ENCODE assay signal across 13 mouse cellular contexts in genomic region chr5:92633526-92633925, GRCm38 (mm10). TPM values are rescaled to one million over a fixed set of nuclear protein-coding genes. Genes with fewer than 3 reads are reported as not detected.
DNase-seq lines count a peak whose midpoint lies in the region; ATAC-seq and TF ChIP-seq lines count a peak whose summit lies in the region.
"Had no signal": no experiment of that assay in that cellular context is flagged by ENCODE, and none has a peak within 500 bp of the region (broad histone marks: within the 10 kb centered on the region; RNA-seq: fewer than 3 reads in every experiment).

No protein-coding gene starts in this region.

- DNase-seq in forebrain, postnatal 0 days: no peak
- DNase-seq in left cerebral cortex, adult 2 months (ENCODE audit: extremely low spot score in 1 of 2, low spot score in 2 of 2): no peak
- no peak for DNase-seq in left cerebral cortex, adult 18-20 months (ENCODE audit: low spot score in 2 of 2)
- peak; percentile 39 for DNase-seq in A20 (ENCODE audit: low read depth, low spot score)
- no peak for DNase-seq in Patski (ENCODE audit: low read depth, low spot score)
- DNase-seq in T-cell, adult 2 months (ENCODE audit: low spot score): no peak
- DNase-seq in gastrocnemius, postnatal 36 days: no peak
- DNase-seq: cerebellum, adult 2 months; heart, postnatal 14 days; thymus, adult 2 months had no signal

- in situ Hi-C loops in Patski (cut with MboI; ENCODE audit: low pct_unique_long_range_greater_than_20kb): no loop called here

- H3K9me3 ChIP-seq in forebrain, postnatal 0 days (ENCODE audit: low read length): no peaks in the 10 kb centered on the region
- no peaks in the 10 kb centered on the region for H3K9me3 ChIP-seq in forebrain, embryonic 15.5 days
- H3K9me3 ChIP-seq: limb, embryonic 15.5 days had no signal

- no peak overlapping the region for H3K4me2 ChIP-seq in forebrain, postnatal 0 days (ENCODE audit: low read depth)
- H3K4me2 ChIP-seq in forebrain, embryonic 15.5 days (replicated peaks): no peak overlapping the region
- H3K4me2 ChIP-seq: limb, embryonic 15.5 days; midbrain, embryonic 11.5 days had no signal

- ATAC-seq in forebrain, postnatal 0 days: no peak
- no peak for ATAC-seq in forebrain, embryonic 15.5 days (replicated peaks)
- ATAC-seq in Patski: no peak

- H3K9ac ChIP-seq in forebrain, postnatal 0 days: no peak overlapping the region
- H3K9ac ChIP-seq in forebrain, embryonic 15.5 days (replicated peaks): no peak overlapping the region
- H3K9ac ChIP-seq: limb, embryonic 15.5 days had no signal

- 62% methylated on average over 4 of the region's 4 CpGs for WGBS in forebrain, postnatal 0 days
- 66% methylated on average over 4 of the region's 4 CpGs for WGBS in forebrain, embryonic 15.5 days

- intact Hi-C loops in left cerebral cortex, adult 2 months (cut with DNase I): no loop called here
- intact Hi-C loops in gastrocnemius, postnatal 36 days (cut with DNase I): no loop called here

- no peaks in the 10 kb centered on the region for H3K4me1 ChIP-seq in forebrain, postnatal 0 days (ENCODE audit: insufficient read depth)
- no peaks in the 10 kb centered on the region for H3K4me1 ChIP-seq in forebrain, embryonic 15.5 days
- H3K4me1 ChIP-seq: limb, embryonic 15.5 days had no signal

- H3K27ac ChIP-seq in forebrain, postnatal 0 days (ENCODE audit: low read depth, low read length): no peak overlapping the region
- H3K27ac ChIP-seq in forebrain, embryonic 15.5 days (replicated peaks): no peak overlapping the region
- H3K27ac ChIP-seq in left cerebral cortex, adult 2 months: no peak overlapping the region
- H3K27ac ChIP-seq: limb, embryonic 15.5 days had no signal

- POLR2A ChIA-PET in Patski (lab: Charles Lee): no interaction called here

- no peak overlapping the region for H3K4me3 ChIP-seq in forebrain, postnatal 0 days (ENCODE audit: low read depth, low read length)
- H3K4me3 ChIP-seq in forebrain, embryonic 15.5 days: no peak overlapping the region
- H3K4me3 ChIP-seq in left cerebral cortex, adult 2 months: no peak overlapping the region
- H3K4me3 ChIP-seq: limb, embryonic 15.5 days had no signal

- CTCF ChIA-PET in Patski (lab: Charles Lee): interaction anchor here (1.1 to 1.2 kb wide), 2 partner anchors 20 to 23 kb away, joined by 3 read pairs; no protein-coding TSS in a partner anchor

- no peaks in the 10 kb centered on the region for H3K36me3 ChIP-seq in forebrain, postnatal 0 days (ENCODE audit: insufficient read depth)
- H3K36me3 ChIP-seq in forebrain, embryonic 15.5 days: no peaks in the 10 kb centered on the region
- H3K36me3 ChIP-seq: limb, embryonic 15.5 days had no signal

- H3K27me3 ChIP-seq in forebrain, postnatal 0 days (ENCODE audit: insufficient read depth, low read length): no peaks in the 10 kb centered on the region
- H3K27me3 ChIP-seq in forebrain, embryonic 15.5 days: no peaks in the 10 kb centered on the region
- H3K27me3 ChIP-seq in Patski: peaks cover 6% of the 10 kb centered on the region
- H3K27me3 ChIP-seq: limb, embryonic 15.5 days had no signal

- 0 out of 2 replicates have a peak, but pooled peaks have one; percentile 4 for TF ChIP-seq CTCF in forebrain, postnatal 0 days (IDR thresholded peaks at IDR 0.05; ENCODE audit: low read depth)
- peak; percentile 7 for TF ChIP-seq CTCF in left cerebral cortex, adult 2 months (IDR thresholded peaks at IDR 0.05)
- TF ChIP-seq CTCF in Patski (IDR thresholded peaks at IDR 0.05): peak; percentile 17

RNA-seq across cellular contexts. Expression of gene Stbd1, which starts 30.7 kb away (rescaled TPM):
- 2.0 and 3.5 TPM in 2 replicates for total RNA-seq in forebrain, postnatal 0 days (2014; rRNA removed)
- 3.5 and 3.6 TPM in 2 replicates for polyA plus RNA-seq in forebrain, postnatal 0 days (2015; fragmentation: Nextera tagmentation; extraction: Ambion mirVana)
- polyA plus RNA-seq in forebrain, embryonic 15.5 days (2015; fragmentation: Nextera tagmentation; extraction: Ambion mirVana): 3.4 TPM in 2 replicates
- total RNA-seq in left cerebral cortex, adult 2 months (2021): under 1 TPM; 0.61 to 0.84 TPM
- total RNA-seq in left cerebral cortex, adult 18-20 months (2021): 1 to 10 TPM in 1 of 2 experiments, under 1 TPM in 1; 0.73 to 1.1 TPM
- 9.9 TPM for polyA plus RNA-seq in Patski (2021)
- 10 to 100 TPM; 45.5 to 66.2 TPM for total RNA-seq in gastrocnemius, postnatal 36 days (2021)

RNA-seq across cellular contexts. Expression of gene Ccdc158, which starts 41.5 kb away (rescaled TPM):
- total RNA-seq in forebrain, postnatal 0 days (2014; rRNA removed): 0.62 and 1.3 TPM in 2 replicates
- polyA plus RNA-seq in forebrain, postnatal 0 days (2015; fragmentation: Nextera tagmentation; extraction: Ambion mirVana): 0.29 and 0.39 TPM in 2 replicates
- polyA plus RNA-seq in forebrain, embryonic 15.5 days (2015; fragmentation: Nextera tagmentation; extraction: Ambion mirVana): 0.45 and 0.75 TPM in 2 replicates
- under 1 TPM; 0.36 to 0.54 TPM for total RNA-seq in left cerebral cortex, adult 2 months (2021)
- under 1 TPM; 0.47 to 0.51 TPM for total RNA-seq in left cerebral cortex, adult 18-20 months (2021)
- polyA plus RNA-seq in Patski (2021): 8.0 TPM
- under 1 TPM; 0.42 to 0.61 TPM for total RNA-seq in gastrocnemius, postnatal 36 days (2021)
- total RNA-seq: heart, postnatal 14 days had no signal

RNA-seq across cellular contexts. Expression of gene Shroom3, which starts 49.7 kb away (rescaled TPM):
- total RNA-seq in forebrain, postnatal 0 days (2014; rRNA removed): 2.6 and 5.8 TPM in 2 replicates
- polyA plus RNA-seq in forebrain, postnatal 0 days (2015; fragmentation: Nextera tagmentation; extraction: Ambion mirVana): 0.24 and 0.91 TPM in 2 replicates
- 2.4 and 2.9 TPM in 2 replicates for polyA plus RNA-seq in forebrain, embryonic 15.5 days (2015; fragmentation: Nextera tagmentation; extraction: Ambion mirVana)
- total RNA-seq in left cerebral cortex, adult 2 months (2021): 1 to 10 TPM; 4.3 to 6.3 TPM
- total RNA-seq in left cerebral cortex, adult 18-20 months (2021): 1 to 10 TPM; 3.1 to 3.6 TPM
- 206 TPM for polyA plus RNA-seq in Patski (2021)
- under 1 TPM; 0.43 to 0.54 TPM for total RNA-seq in gastrocnemius, postnatal 36 days (2021)

Comparison
In these comparisons a context has a peak if more than half of its experiments do, and no peak if none do; other contexts are left out.
1. RNA of gene Stbd1, which starts 30.7 kb away (total RNA-seq): 45.5 to 66.2 TPM in gastrocnemius, postnatal 36 days; 2.0 to 3.5 TPM in forebrain, postnatal 0 days, 0.73 to 1.1 TPM in left cerebral cortex, adult 18-20 months and 0.61 to 0.84 TPM in left cerebral cortex, adult 2 months; every median in the first group is over 10 times any median in the second.
2. Peak in every context shown above with its lines, with median percentiles within 50 percentile points of each other: CTCF ChIP-seq.